Mouse (Mus musculus) liver, adult 2 months (tissue): Measurements from ENCODE around the gene Fbxl18.

Experiments
- CTCF ChIP-seq: fragments of 200-500 bp; IDR thresholded peaks from 2 replicates; pipeline ENCODE4 v1.5.1; 2011; ENCODE audit warnings: low read depth, low read length, control low read depth
- POLR2A ChIP-seq: fragments of 200-500 bp; IDR thresholded peaks from 2 replicates; pipeline ENCODE4 v1.6.1; 2011; ENCODE audit warnings: low read length, control low read depth; ENCODE audit not compliant: insufficient read depth; ENCODE audit errors: extremely low read depth

DNA sequence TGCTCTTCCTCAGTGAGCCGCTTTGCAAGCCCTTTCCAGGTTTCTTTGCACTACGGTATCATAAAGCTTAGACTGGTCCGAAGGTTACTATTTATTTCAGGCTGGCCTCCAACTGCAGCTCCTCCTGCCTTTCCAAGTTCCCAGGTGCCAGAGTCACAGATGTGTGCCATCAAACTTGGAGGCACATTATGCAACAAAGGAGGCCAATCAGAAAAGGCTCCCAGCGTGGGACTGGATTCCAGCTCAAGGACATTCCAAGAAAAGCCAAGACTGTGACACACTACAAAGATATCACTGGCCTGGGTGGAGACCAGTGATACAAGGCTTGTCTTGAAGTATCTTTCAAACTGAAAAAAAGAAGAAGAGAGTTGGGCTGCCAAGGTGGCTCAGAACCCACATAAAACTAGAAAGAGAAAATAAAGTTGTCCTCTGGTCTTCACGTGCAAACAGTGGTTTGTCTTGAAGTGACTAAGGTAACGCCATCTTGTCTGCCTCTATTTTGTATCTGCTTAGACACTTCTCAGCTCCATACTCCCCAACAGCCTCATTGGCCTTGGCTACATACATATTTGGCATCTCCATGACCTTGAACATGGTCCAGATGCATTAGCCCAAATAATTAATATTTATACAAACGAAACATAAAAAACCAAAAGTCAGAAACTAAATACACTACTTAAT is 2.5 kb upstream of the Fbxl18 start:
- TF ChIP-seq POLR2A (no peak), CTCF (no peak)
